Mouse (Mus musculus): ENCODE measurements around the gene Ankrd49.

Gene Ankrd49

DNA sequence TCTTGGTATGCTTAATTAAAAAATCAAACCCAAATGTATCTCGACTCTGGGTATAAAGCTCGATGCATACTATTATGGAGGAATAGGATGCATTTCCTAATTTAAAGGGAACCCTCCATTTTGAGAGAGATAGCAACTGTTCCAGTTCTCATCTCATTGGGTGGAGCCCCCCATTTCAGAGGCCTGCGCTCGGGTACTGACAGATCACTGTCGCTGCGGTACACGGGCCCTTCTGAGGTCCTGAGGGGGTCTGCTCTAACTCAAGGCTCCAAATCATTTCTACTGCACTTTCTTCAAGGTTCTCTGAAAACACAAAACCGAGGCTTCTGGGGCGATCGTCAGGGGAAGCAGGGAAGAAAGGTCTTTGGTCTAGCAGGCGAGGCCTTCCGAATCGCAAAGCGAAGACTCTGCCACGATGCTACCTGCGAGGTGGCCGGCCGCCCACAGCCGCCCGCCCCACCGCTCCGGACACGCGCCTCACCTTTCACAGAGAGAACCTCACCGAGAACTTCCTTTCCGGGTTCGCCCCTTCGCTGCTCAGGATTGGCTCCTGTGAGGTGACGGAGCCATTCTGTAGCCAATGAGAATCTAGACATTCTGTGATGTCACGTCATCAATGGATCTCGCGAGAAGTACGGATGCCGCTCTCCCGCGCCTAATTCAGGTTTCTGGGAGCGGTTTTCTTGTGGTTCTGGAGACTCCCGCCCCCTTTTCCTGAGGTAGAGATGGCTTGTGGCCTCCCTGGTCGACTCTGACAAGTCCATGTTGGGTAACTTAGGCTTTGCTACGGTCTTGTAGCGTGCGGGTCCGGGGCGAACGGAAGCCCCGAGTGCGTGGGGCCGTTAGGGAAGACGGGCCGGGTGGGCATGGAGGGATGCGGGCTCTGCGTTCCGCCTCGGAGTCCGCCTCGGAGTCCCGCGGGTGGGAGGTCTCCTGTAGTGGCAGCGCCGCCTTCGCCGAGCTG is at the start of gene Ankrd49, which contains the start of gene Mre11a:
TSS of gene Ankrd49 (minus strand) at position 818 of the 964 bp plus-strand sequence.
TSS of gene Mre11a (plus strand) at position 616 of the 964 bp plus-strand sequence.
- peak; percentile 98 for DNase-seq (ENCODE audit: low read depth, low spot score)

DNA sequence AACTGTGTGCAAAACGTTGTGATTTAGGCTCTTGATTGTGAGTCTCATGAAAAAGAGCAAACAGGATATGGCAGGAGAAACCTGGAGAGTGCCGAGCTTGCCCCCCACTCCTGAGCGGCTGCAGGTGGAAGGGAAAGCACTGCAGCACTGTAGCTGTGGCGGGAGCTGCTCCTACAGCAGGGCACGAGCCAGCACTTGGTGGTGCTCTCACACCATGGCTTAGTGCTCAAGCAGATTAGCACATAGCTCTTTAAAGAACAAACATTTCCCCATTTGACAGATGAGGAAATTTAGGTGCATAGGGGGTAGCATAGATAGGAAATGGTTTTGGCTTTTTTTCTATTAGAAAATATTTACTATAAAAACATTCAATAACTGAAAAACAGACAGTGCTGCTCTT is 47.4 kb upstream of the Ankrd49 start:
- no peak for DNase-seq (ENCODE audit: low read depth, low spot score)

DNA sequence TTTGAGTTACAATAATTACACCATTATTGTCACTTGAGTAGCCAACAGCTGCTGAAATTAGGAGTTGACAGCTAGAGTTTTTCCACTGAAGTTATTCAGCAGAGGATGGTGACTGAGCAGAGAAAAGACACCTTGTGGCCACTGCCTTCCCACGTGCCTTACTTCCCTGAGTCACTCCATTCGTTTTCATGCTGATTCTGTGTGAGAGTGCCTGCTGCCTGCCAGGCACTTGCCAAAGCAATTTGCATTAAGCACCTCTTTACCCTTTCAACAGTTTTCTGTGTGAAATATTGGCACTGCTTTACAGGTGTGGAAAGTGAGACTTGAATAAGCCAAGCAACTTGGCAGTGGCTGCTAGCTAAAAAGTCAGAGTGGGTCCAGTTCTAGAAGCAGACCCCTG is 43.2 kb upstream of the Ankrd49 start:
- DNase-seq (ENCODE audit: low read depth, low spot score): no peak

DNA sequence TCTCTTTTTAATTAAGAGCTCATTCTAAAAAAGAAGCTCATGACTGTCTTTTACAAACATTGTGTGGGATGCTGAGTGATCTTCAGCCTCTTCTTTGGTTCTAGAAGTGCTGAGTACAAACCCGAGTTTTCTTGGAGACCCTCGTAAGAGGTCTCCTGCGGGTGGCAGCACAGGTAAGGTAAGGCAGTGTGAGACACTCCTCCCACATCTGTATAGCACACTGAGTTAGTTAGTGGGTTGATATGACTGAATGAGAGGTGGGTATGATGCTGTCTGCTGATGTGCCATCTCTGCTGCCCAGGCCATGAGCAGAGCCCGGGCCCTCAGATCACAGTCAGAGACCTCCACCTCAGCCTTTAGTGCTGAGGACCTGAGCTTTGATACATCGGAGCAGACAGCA is 40.2 kb upstream of the Ankrd49 start:
- no peak for DNase-seq (ENCODE audit: low read depth, low spot score)

DNA sequence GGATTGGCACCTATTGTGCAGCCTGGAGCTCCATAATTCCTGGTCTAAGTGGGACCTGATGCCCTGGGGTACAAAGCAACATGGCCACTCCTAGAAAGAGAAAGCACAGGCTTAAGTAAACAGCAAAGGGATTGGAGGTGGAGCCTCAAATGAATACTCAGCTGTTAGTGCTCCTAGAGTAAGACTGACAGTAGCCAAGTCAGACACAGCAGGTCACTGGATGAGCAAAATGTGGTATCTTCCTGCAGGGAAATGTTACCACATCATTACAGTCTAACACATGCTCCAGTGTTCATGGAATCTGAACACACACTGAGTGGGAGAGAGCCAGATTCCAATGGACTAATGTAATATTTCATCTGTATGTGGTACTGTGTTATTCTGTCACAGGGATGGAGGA is 36.7 kb upstream of the Ankrd49 start:
- DNase-seq (ENCODE audit: low read depth, low spot score): no peak

DNA sequence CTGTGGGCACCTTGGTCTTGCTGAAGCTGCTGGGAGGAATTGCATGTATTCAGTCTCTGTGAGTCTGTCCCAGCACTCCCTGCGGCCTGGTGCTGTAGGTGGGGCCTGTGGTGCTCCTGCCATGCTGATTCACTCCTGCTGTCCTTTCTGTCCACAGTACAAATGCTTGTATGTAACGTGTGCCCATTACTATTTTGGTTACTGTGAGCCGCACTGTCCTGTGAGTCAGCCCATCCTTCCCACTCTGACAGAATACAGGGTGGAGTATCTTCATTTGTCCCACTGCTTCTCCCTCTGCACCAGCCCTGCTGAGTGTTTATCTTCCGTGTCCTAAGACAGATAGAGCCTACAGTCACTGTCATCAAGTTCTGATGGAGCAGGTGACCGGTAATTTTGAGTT is 25.5 kb upstream of the Ankrd49 start:
- no peak for DNase-seq (ENCODE audit: low read depth, low spot score)

DNA sequence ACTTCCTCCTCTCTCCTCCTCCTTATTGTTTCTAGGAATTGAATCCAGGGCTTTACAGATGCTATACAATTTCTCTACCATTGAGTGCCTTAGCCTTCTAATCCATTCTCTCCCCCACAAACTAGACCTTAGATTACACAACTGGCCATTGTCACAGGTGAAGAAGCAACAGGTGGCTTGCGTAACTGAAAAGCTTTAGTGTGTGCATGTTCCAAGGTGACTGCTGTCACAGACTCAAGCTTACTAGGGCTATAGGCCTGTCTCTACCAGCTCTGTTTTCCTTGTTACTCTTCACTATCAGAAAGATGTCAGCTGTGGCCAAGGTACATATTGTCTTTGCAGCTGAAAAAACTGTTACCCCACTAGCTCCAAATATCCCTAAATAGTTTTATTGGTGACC is 22.1 kb upstream of the Ankrd49 start:
- DNase-seq (ENCODE audit: low read depth, low spot score): no peak

DNA sequence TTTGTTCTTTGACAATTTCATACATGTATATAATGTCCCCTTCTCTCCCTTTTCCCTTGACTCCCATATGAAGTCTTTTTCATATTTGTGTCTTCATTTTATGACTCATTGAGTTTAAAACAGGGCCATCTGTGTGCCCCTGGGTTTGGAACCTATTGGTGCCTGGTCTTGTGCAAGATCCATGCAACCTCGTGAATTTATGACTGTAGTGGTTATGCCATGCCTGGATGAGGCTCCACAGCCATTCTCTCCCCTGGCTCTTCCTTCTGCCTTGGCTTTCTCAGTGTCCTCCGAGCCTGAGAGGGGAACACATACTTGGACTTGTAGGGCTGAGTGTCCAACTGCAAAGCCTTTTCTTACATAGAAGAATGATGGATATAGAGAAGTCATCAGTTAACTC is 21.1 kb upstream of the Ankrd49 start:
- DNase-seq (ENCODE audit: low read depth, low spot score): no peak

DNA sequence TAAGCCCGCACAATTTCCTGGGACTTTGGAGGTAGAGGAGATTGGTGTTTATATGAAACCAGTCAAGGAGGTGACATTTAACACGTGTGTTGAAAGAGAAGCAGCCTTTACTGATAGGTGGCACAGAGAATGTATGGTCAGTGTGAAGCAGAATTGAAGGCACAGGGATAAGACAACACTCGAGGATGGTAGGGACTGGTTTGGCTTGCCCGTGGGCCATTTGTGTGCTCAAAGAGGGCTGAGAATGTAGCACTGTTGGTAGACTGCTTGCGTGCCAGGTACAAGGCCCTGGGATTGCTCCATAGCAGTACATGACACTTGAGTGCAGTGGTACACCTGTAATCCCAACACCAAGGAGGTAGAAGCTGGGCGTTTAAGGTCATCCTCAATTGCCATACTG is 2.7 kb upstream of the Ankrd49 start:
- no peak for DNase-seq (ENCODE audit: low read depth, low spot score)

DNA sequence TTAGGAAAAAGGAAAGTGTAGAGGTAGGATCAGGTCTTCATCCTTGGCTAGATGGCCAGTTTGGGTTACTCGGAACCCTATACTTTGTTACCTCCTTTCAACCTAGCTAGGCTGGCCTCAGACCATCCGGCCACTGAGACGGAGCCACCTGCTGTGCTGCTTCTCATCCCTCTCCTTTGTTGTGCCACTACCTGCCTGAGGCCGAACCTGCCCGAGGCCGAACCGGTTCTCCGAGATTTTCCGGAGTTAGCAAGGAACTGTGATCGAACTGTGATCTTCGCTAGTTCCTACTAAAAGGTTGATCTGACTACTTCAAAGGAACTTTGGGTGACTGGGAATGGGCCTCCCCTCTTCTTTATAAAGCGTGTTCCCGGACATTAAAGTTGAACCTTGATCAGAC is 6.3 kb downstream of the Ankrd49 start:
- peak; percentile 39 for DNase-seq (ENCODE audit: low read depth, low spot score)

DNA sequence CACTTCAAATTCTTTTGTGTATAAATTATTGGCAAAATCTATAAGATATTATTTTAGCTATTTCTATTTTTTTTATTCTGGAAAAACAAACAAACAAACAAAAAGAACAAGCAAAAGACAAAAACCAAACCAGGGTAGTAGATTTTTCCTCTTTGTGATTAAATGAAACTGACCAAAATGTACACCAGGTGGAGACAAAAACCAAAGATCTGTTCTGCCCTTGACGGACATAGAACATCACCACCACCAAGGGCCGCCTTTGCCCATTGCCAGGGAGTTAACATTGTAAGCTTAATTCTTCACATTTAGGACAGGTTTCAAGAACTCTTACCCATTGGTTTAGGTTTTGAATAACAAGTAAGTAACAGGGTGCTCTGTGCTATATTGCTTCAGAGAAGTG is 10.8 kb downstream of the Ankrd49 start:
- DNase-seq (ENCODE audit: low read depth, low spot score): peak; percentile 19

DNA sequence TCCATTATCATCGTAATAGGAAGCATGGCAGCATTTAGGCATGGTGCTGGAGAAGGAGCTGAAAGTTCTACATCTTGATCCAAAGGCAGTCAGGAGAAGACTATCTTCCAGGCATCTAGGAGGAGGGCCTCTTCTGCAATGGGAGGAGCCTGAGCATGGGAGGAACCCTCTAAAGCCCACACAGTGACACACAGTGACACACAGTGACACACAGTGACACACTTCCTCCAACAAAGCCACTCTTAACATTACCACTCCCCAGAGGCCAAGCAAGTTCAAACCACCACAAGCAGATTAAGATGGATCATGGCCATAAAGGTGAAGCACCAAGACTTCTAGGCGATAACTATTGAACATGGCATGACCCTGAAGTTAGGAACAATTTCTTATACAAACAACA is 12.6 kb downstream of the Ankrd49 start:
- DNase-seq (ENCODE audit: low read depth, low spot score): no peak

DNA sequence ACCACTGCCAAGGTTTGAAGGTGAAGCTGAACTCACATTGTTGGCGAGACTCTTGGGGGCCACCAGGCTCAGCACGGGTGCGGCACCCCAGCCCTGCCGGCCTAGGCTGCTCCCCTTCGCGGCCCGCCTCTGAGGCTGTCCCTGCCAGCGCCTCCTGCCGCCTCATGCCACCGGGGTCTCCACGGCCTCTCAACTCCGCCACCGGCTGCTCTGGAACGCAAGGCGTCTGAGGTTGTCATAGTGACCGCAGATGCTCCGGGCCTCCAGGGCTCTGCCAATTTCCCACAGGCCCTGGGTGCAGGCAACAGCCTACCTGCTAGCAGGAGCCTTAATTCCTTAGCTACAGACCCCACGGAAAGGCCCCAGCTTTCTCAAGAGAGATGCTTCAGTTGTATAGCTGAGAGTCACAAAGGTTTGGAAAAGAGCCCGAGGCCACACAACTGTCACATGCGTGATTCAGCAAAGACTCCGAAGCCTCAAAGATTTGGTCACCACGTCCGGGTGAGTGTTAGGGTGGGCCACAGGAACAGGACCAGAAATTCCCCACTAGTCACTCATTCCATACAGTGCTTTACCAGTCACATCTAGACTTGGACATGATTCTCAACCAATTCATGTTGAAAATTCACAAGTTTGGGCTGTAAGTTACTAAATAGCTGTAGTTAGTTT is 13.7 kb downstream of the Ankrd49 start, which contains the start of gene 1700012B09Rik:
TSS of gene 1700012B09Rik (minus strand) at position 228 of the 669 bp plus-strand sequence.
- DNase-seq (ENCODE audit: low read depth, low spot score): peak; percentile 20

DNA sequence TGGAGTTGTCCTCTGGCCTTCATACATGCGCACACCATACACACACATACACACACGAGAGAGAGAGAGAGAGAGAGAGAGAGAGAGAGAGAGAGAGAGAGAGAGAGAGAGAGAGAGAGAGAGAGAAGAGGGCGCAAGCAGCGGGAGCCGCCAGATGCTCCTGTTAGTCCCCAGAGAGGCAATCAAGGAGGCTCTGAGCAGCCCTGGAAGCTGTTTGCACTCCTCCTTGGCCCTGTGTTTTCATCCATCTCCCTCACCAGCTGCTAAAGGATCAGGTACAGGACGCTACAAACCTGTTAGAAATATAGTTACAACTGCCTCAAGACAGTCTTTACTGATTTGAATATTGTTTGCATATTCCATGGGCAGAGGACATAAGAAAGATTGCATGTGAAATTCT is 14.8 kb downstream of the Ankrd49 start:
- DNase-seq (ENCODE audit: low read depth, low spot score): no peak

DNA sequence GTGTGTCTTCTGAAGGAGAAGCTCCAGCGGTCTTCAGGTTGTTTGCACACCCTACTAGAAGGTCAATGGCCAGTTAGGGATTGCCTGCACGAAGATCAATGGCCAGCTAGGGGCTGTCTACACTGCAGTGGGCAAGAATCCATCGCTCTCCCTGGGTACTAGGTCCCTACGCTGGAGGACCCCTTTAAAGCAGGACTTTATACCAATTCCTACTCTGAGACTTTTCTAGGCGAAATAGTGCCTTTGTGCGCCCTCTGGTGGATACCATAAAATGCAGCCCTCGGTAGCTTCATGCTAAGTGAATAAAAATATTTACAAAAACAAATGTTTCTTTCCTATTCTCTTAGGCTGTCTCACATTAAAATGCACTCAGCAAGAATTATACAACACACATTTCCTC is 19.9 kb downstream of the Ankrd49 start:
- peak; percentile 44 for DNase-seq (ENCODE audit: low read depth, low spot score)

DNA sequence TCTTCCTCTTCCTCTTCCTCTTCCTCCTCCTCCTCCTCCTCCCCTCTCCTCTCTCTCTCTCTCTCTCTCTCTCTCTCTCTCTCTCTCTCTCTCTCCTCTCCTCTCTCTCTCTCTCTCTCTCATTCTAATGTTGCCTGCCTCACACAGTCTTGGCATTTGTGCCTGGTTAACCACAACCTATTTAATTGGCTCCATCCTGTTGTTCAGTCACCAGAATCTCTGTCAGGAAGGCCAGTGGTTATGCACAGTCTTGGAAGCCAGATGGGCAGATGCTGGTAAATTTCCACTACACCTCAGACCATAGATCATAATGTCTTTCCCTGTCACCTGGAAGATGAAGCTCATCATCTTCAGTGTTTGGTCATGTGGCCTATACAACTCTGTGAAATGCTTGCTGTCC is 25.4 kb downstream of the Ankrd49 start:
- no peak for DNase-seq (ENCODE audit: low read depth, low spot score)

DNA sequence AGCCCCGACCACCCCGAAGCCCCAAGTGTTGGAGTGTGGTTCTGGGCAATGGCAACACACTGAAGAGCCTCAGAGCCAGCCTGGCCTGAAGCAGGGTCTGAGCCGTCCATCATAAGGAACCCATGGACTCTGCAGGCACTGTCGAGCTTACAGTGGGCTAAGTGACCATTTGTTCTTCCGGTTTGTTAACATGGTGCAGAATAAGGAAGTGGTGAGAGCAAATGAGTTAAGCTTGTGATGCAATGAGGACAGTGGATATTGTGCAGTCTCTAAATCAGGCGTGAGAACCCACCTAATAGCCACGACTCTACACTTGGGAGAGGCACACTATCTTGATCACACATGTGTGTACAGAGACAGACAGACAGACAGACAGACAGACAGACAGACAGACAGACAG is 26.1 kb downstream of the Ankrd49 start:
- no peak for DNase-seq (ENCODE audit: low read depth, low spot score)

DNA sequence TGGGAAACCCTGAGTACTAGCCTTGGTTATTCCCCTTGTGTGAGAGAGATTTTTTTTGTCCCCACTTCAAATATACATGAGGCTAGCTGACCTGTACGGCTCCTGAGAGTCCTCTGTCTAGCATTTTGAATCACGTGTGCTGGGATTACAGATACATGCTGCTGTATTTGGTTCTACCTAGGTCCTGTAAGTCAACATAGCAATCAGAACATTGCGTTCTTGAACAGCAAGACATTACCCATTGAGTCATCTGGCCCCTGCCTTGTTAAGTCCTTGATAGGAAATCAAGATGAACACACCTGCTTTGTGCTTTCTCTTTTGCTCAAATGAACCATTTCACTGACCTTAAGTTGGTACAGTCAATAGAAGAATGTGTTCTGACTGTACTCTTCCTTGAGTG is 30.2 kb downstream of the Ankrd49 start:
- no peak for DNase-seq (ENCODE audit: low read depth, low spot score)

DNA sequence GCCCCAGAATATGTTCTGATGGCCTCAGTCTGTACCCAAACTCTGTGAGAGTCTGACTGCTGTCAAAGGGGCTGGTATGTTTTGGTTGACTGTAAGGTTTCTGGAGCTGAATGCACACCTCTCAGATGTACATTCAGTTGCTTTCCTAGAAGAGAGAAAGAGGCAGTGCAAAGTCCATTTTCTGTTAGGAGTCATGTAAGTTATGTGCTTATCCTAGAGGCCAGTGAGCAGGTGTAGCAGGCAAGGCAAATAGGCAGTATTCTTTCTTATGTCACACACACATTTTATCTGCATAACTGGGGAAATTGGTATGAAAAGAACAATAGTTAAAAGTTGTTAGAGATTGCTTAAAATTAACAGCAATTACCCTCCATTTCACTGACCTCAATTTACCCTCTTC is 30.7 kb downstream of the Ankrd49 start:
- DNase-seq (ENCODE audit: low read depth, low spot score): no peak

DNA sequence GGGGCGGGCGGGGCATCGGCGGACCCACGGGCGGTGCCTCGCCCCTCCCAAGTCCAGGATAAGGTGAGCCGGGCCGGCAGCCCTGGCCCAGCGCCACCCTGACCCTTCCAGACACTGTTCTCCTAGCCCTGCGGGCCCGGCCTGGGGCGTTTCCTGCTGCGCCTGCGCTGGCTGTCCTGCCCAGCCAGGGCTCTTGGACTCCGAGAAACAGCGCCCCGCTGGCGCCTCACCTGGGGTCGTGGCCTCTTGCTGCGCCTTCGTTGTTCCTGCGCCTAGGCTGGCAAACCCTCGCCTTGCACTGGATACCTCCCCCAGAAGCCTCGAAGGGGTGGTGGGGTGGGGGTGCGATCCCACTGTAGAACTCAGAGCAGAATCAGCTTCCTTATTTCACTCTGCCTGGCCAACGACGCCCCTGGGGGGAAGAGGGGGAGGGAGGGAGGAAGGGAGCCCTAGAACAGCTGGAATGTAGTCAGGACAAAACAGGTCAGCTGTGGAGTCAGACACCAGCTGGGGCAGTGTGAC is 32.6 kb downstream of the Ankrd49 start, which contains the start of gene Fut4:
TSS of gene Fut4 (minus strand) at position 393 of the 522 bp plus-strand sequence.
- DNase-seq (ENCODE audit: low read depth, low spot score): peak; percentile 15

DNA sequence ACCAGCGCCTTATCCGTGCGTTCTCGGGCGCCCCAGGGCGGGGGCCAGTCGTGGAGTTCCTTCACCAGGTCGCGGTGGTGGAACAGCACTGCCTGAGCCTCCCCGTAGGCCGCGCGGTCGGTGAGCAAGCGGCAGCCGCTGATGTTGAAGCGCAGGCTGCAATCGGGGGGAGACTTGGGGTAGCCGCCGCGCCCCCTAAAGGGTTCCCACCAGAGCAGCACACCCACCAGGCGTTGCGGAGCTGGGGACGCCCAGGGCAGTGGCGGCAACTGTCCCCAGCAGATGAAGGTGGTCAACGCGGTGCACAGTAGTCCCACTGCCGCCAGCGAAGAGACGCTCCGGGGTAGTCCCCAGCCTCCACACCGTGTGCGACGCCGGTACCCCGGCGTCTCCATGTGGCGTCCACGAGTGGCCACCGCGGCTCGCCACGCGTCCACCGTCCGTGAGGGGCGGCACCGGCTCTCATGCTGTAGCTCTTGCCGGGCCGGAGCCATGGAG is 33.1 kb downstream of the Ankrd49 start:
- no peak for DNase-seq (ENCODE audit: low read depth, low spot score)

DNA sequence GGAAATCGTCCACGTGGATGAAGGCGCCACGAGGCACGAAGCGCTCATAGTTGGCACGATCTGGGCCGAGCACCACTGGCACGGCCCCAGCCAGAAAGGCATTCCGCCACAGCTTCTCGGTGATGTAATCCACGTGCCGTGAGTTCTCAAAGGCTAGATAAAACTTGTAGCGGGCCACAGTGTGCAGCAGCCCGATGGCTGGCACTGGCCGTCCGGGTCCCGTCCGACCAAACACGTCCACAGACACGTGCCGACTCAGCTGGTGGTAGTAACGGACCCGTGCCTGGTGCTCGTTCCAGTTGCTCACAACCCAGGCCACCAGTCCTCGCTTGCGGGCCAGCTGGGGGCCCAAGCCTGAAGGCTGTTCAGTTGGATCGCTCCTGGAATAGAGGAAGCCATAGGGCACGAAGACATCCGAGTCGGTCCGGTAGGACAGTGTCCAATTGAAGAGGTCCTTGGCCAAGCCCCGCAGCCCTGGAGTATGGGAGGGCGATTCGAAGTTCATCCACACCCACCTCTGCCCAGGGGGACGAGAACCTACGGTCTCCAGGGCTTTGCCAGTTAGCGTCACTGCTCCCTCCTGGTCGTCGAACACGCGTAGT is 33.7 kb downstream of the Ankrd49 start:
- DNase-seq (ENCODE audit: low read depth, low spot score): no peak

Measured in ES-CJ7 (cell line).